Mouse (Mus musculus) stomach, embryonic 16.5 days (tissue): ENCODE measurements around the gene Sema4b. TPM values are rescaled to one million over a fixed set of nuclear protein-coding genes. Genes with fewer than 3 reads are reported as not detected.

Experiments
- ATAC-seq: fragments of 200-750 bp; cut with Nextera tagmentation; 2 replicates; pipeline ENCODE4 v1.8.0; 2017; ENCODE audit warnings: moderate number of reproducible peaks, moderate TSS enrichment; ENCODE audit not compliant: insufficient read depth, low FRiP score
- H3K27ac ChIP-seq: fragments of 300-500 bp; sonication (generic); 2 replicates; pipeline ENCODE4 v1.5.1; 2014; ENCODE audit warnings: low read length
- H3K27me3 ChIP-seq: fragments of 300-500 bp; sonication (generic); 2 replicates; pipeline ENCODE4 v1.6.1; 2014; ENCODE audit warnings: low read length, control low read depth, mixed read lengths; ENCODE audit not compliant: control insufficient read depth, insufficient read depth
- H3K36me3 ChIP-seq: fragments of 300-500 bp; sonication (generic); 2 replicates; pipeline ENCODE4 v1.6.1; 2014; ENCODE audit warnings: low read length; ENCODE audit not compliant: control insufficient read depth, insufficient read depth
- H3K4me1 ChIP-seq: fragments of 300-500 bp; sonication (generic); 2 replicates; pipeline ENCODE4 v1.6.1; 2014; ENCODE audit warnings: low read length, control low read depth, mixed read lengths; ENCODE audit not compliant: control insufficient read depth, insufficient read depth
- H3K4me2 ChIP-seq: fragments of 300-500 bp; sonication (generic); 2 replicates; pipeline ENCODE4 v1.6.1; 2014; ENCODE audit warnings: low read depth, low read length, mixed read lengths
- H3K4me3 ChIP-seq: fragments of 300-500 bp; sonication (generic); replicated peaks from 2 replicates; pipeline ENCODE4 v1.5.1; 2014; ENCODE audit warnings: mild to moderate bottlenecking, low read length
- H3K9ac ChIP-seq: fragments of 300-500 bp; sonication (generic); 2 replicates; pipeline ENCODE4 v1.6.1; 2014; ENCODE audit warnings: low read length
- H3K9me3 ChIP-seq: fragments of 300-500 bp; sonication (generic); replicated peaks from 2 replicates; pipeline ENCODE4 v1.6.1; 2016; ENCODE audit warnings: low read length, control low read depth; ENCODE audit not compliant: control insufficient read depth
- WGBS: fragments of 180-500 bp; shearing (Covaris S2); extraction: QIAGEN DNeasy Blood & Tissue Kit; methylation state at CpG from one replicate; pipeline ENCODE4 v1.1.7; 2014; 5-methylcytosine and 5-hydroxymethylcytosine counted together
- polyA plus RNA-seq: library from polyadenylated mRNA; unstranded; fragments of >200 nt; fragmentation: Nextera tagmentation; extraction: Ambion mirVana; gene quantifications from 2 replicates; pipeline ENCODE4 v1.2.1, GENCODE M21; 2015

The Sema4b gene
- polyA plus RNA-seq, 1 experiment from 2014 or later: 19.7 TPM

- Histone ChIP-seq H3K4me3 (no peak overlapping the region), H3K27me3 (no peaks in the 10 kb centered on the region), H3K27ac (no peak overlapping the region), H3K4me1 (0 out of 2 replicates have a peak, but pooled peaks cover 4% of the 10 kb centered on the region), H3K4me2 (no peak overlapping the region), H3K9me3 (peaks cover 8% of the 10 kb centered on the region), H3K36me3 (peaks cover 32% of the 10 kb centered on the region), H3K9ac (no peak overlapping the region)
- WGBS: 84% methylated on average over 2 of the region's 2 CpGs
- no peak for ATAC-seq
Observed at GRCm38 (mm10) chr7:80273456-80273855, 86.8 kb downstream of the Sema4b start.

Other genes with a start within 250 kb of the Sema4b start
- gene Zfp710, start 162.0 kb upstream of the Sema4b start, polyA plus RNA-seq: 14.3 and 16.7 TPM in 2 replicates
- 606 and 633 TPM in 2 replicates for gene Idh2, start 71.4 kb upstream of the Sema4b start, polyA plus RNA-seq
- gene Cib1, start 46.0 kb downstream of the Sema4b start, polyA plus RNA-seq: 141 and 167 TPM in 2 replicates
- 4.0 and 4.7 TPM in 2 replicates for gene Gdpgp1, start 46.0 kb downstream of the Sema4b start, polyA plus RNA-seq
- gene Ttll13, start 59.5 kb downstream of the Sema4b start, polyA plus RNA-seq: 0.56 and 1.1 TPM in 2 replicates
- 52.2 and 53.3 TPM in 2 replicates for gene Ngrn, start 74.4 kb downstream of the Sema4b start, polyA plus RNA-seq
- 12.5 and 13.2 TPM in 2 replicates for gene Vps33b, start 82.8 kb downstream of the Sema4b start, polyA plus RNA-seq
- 125 and 145 TPM in 2 replicates for gene Prc1, start 107.6 kb downstream of the Sema4b start, polyA plus RNA-seq
- gene Rccd1, start 137.6 kb downstream of the Sema4b start, polyA plus RNA-seq: 9.4 and 11.7 TPM in 2 replicates
- gene Unc45a, start 154.2 kb downstream of the Sema4b start, polyA plus RNA-seq: 44.5 and 48.1 TPM in 2 replicates
- 13.4 and 17.7 TPM in 2 replicates for gene Hddc3, start 156.3 kb downstream of the Sema4b start, polyA plus RNA-seq
- 13.8 and 14.7 TPM in 2 replicates for gene Man2a2, start 184.5 kb downstream of the Sema4b start, polyA plus RNA-seq
- gene Fes, start 201.1 kb downstream of the Sema4b start, polyA plus RNA-seq: 12.3 and 13.8 TPM in 2 replicates
- gene Furin, start 218.6 kb downstream of the Sema4b start, polyA plus RNA-seq: 8.7 and 9.5 TPM in 2 replicates